Mouse (Mus musculus): ENCODE measurements around the gene Olig1. TPM values are rescaled to one million over a fixed set of nuclear protein-coding genes. Genes with fewer than 3 reads are reported as not detected.

Olig1 gene
- 100 to 1,000 TPM in 1 of 2 experiments, 10 to 100 TPM in 1; 99.3 to 114 TPM for total RNA-seq (2021)

GRCm38 (mm10) chr16:91269468-91270211 lies at the start of gene Olig1:
Gene Olig1, plus strand, starts transcription at chr16:91269772.
- intact Hi-C loops (cut with DNase I): loop anchor here (2.0 kb wide), 1 partner anchor 39 kb away; no protein-coding TSS in a partner anchor
- DNase-seq (ENCODE audit: low spot score in 2 of 2): peak; percentile 71

GRCm38 (mm10) chr16:91222171-91222642 lies 47.4 kb upstream of the Olig1 start:
- DNase-seq (ENCODE audit: low spot score in 2 of 2): no peak
- intact Hi-C loops (cut with DNase I): loop anchor here (5.0 to 10.0 kb wide), 3 partner anchors 50 to 140 kb away; no protein-coding TSS in a partner anchor

GRCm38 (mm10) chr16:91222643-91223271 lies 46.8 kb upstream of the Olig1 start:
- intact Hi-C loops (cut with DNase I): loop anchor here (5.0 to 10.0 kb wide), 3 partner anchors 50 to 140 kb away; no protein-coding TSS in a partner anchor

GRCm38 (mm10) chr16:91223327-91224067 lies 46.1 kb upstream of the Olig1 start:
- no peak for DNase-seq (ENCODE audit: low spot score in 2 of 2)
- intact Hi-C loops (cut with DNase I): loop anchor here (5.0 to 10.0 kb wide), 3 partner anchors 51 to 141 kb away; no protein-coding TSS in a partner anchor

More at GRCm38 (mm10) chr16:91222643-91223271, 46.8 kb upstream of the Olig1 start:
- DNase-seq (ENCODE audit: low spot score in 2 of 2): peak in 1 of 2 experiments; percentile 36

GRCm38 (mm10) chr16:91224068-91224402 lies 45.5 kb upstream of the Olig1 start:
- intact Hi-C loops (cut with DNase I): loop anchor here (5.0 to 10.0 kb wide), 3 partner anchors 52 to 142 kb away; no protein-coding TSS in a partner anchor
- DNase-seq (ENCODE audit: low spot score in 2 of 2): no peak

GRCm38 (mm10) chr16:91224481-91225232 lies 44.9 kb upstream of the Olig1 start:
- DNase-seq (ENCODE audit: low spot score in 2 of 2): no peak
- intact Hi-C loops (cut with DNase I): loop anchor here (5.0 to 10.0 kb wide), 3 partner anchors 52 to 142 kb away; no protein-coding TSS in a partner anchor

- DNase-seq (ENCODE audit: low spot score in 2 of 2): peak in 1 of 2 experiments; percentile 36
- intact Hi-C loops (cut with DNase I): loop anchor here (10.0 kb wide), 1 partner anchor 79 kb away; no protein-coding TSS in a partner anchor
These were observed 44.1 kb upstream of the Olig1 start, which contains the start of gene Olig2 for GRCm38 (mm10) chr16:91225233-91226037. Gene Olig2, plus strand, starts transcription at chr16:91225457.

GRCm38 (mm10) chr16:91226038-91226882 lies 43.3 kb upstream of the Olig1 start:
- intact Hi-C loops (cut with DNase I): loop anchor here (10.0 kb wide), 1 partner anchor 79 kb away; no protein-coding TSS in a partner anchor
- no peak for DNase-seq (ENCODE audit: low spot score in 2 of 2)

GRCm38 (mm10) chr16:91226883-91227759 lies 42.5 kb upstream of the Olig1 start:
- intact Hi-C loops (cut with DNase I): loop anchor here (10.0 kb wide), 1 partner anchor 78 kb away; no protein-coding TSS in a partner anchor
- no peak for DNase-seq (ENCODE audit: low spot score in 2 of 2)

GRCm38 (mm10) chr16:91227760-91228043 lies 41.9 kb upstream of the Olig1 start:
- no peak for DNase-seq (ENCODE audit: low spot score in 2 of 2)
- intact Hi-C loops (cut with DNase I): loop anchor here (10.0 kb wide), 1 partner anchor 77 kb away; no protein-coding TSS in a partner anchor

- intact Hi-C loops (cut with DNase I): loop anchor here (10.0 kb wide), 1 partner anchor 76 kb away; no protein-coding TSS in a partner anchor
- DNase-seq (ENCODE audit: low spot score in 2 of 2): no peak
These were observed 41.1 kb upstream of the Olig1 start for GRCm38 (mm10) chr16:91228238-91229071.

- intact Hi-C loops (cut with DNase I): loop anchor here (10.0 kb wide), 1 partner anchor 76 kb away; no protein-coding TSS in a partner anchor
- no peak for DNase-seq (ENCODE audit: low spot score in 2 of 2)
These were observed 40.6 kb upstream of the Olig1 start for GRCm38 (mm10) chr16:91229072-91229348.

- DNase-seq (ENCODE audit: low spot score in 2 of 2): no peak
- intact Hi-C loops (cut with DNase I): loop anchor here (2.0 to 10.0 kb wide), 2 partner anchors 39 to 75 kb away; partner anchors contain the start of gene Olig1
These were observed 39.9 kb upstream of the Olig1 start for GRCm38 (mm10) chr16:91229643-91230042.

GRCm38 (mm10) chr16:91231781-91232469 lies 37.6 kb upstream of the Olig1 start:
- intact Hi-C loops (cut with DNase I): loop anchor here (2.0 kb wide), 1 partner anchor 37 kb away; the partner anchor contains the start of gene Olig1
- DNase-seq (ENCODE audit: low spot score in 2 of 2): no peak

Data from left cerebral cortex, postnatal 36 days (tissue).